Mouse (Mus musculus) layer of hippocampus, adult 8-10 months (tissue): ENCODE results near the gene Tnpo3. TPM values are rescaled to one million over a fixed set of nuclear protein-coding genes. Genes with fewer than 3 reads are reported as not detected.
A peak's percentile ranks its signal among the peaks of the same experiment; 100 is the strongest.

ENCODE experiments used
- DNase-seq, 2 experiments: peaks; one replicate each; pipeline ENCODE4 v3.0.0; 2022; ENCODE audit warnings: low spot score in 2 of 2
- total RNA-seq, 4 experiments: library from RNA; stranded (reverse); gene quantifications; 2 replicates each; pipeline ENCODE4 v1.2.4; 2022

Gene Tnpo3
- 10 to 100 TPM; 67.0 to 78.6 (median 73.2) TPM for total RNA-seq

DNA sequence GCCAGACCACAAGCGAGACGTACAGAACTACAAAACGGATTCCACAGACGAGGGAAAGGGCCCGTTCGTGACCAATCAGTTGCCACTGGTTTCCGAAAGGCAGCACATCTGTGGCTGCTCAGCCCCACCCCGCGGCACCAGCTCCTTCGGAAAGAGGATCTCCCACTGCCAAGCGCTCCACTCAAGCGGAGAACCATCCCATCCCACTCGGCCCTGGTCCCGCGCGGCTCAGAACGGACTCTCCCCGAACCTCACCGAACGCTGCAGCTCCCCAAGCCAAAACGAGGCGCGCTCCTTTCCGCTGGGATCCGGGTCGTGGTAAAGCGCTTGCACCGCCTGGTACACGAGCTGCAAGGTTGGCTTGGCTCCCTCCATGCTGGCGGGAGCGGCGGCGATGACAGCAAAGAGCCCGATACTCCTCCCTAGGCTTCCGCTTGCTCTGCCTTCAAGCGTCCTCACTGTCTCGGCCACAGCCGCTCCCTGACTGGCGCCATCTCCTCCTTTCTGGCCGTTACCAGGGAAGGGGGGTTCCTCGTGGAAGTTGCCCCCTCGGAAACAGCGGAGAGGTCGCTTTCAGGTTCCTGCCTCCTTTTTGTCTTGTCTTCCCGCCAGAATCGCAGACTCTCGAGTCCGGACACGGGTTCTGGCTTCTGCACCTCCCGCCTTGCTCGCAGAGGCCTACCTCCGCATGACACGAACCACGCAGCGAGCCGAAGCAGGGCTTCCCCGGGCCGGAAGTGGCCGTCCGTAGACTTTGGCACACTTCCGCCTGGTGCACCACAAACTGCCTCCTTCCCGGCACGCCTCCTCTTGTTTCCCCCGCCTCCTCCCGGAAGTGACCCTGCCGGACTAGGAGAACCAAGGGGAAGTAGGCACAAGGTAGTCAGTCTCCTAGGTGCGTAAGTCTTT is at the start of gene Tnpo3:
TSS of gene Tnpo3 (minus strand) at position 777 of the 909 bp plus-strand sequence.
- peak; percentile 90 to 91 for DNase-seq

- DNase-seq = no peak
Observed at GRCm38 (mm10) chr6:29658626-29659475, 49.2 kb upstream of the Tnpo3 start.

- DNase-seq = no peak
Observed at GRCm38 (mm10) chr6:29653271-29653670, 43.6 kb upstream of the Tnpo3 start.

DNA sequence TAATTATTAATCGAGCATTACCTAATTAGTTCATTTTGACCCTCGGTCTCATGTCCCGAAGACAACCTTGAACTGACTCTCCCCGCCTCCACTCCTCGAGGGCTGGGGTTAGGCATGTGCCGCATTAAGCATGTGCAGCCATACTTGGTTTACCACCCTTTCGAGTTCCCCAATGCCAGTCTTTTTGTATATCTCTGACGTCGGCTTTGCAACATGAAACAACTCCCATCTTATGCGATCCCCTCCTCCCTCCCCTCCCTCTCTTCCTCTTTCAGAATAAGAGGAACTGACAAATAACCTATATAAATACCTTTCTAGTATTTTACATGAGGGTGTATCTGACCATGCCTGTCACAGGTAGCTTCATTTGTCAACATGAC is 40.5 kb upstream of the Tnpo3 start:
- no peak for DNase-seq

- peak; percentile 81 to 95 for DNase-seq
Observed at GRCm38 (mm10) chr6:29649494-29650169, 39.9 kb upstream of the Tnpo3 start.

- no peak for DNase-seq
Observed at GRCm38 (mm10) chr6:29641816-29642215, 32.1 kb upstream of the Tnpo3 start.

- no peak for DNase-seq
Observed at GRCm38 (mm10) chr6:29639580-29640419, 30.1 kb upstream of the Tnpo3 start.

GRCm38 (mm10) chr6:29638844-29639460 is 29.3 kb upstream of the Tnpo3 start:
- DNase-seq = no peak

- DNase-seq = no peak
Observed at GRCm38 (mm10) chr6:29637397-29638373, 28.0 kb upstream of the Tnpo3 start.

- DNase-seq = no peak
Observed at GRCm38 (mm10) chr6:29636322-29637092, 26.8 kb upstream of the Tnpo3 start.

DNA sequence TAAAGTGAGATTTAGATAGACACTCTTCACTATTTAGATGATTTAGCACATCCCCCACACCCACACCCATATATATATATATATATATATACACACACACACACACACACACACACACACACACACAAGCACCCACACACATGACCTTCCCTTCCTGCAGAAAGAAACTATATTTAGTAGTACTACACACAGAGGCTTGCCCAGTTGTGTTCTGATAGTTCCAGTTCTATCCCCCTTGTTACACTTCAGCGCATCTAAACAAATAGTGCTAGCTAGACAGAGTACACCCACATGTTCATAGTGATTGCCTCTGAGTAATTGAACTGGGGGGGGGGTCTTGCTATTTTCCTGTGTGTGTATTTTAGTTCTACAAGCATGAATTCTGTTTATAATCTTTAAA is 24.9 kb upstream of the Tnpo3 start:
- no peak for DNase-seq

- no peak for DNase-seq
Observed at GRCm38 (mm10) chr6:29632552-29633292, 23.0 kb upstream of the Tnpo3 start.

GRCm38 (mm10) chr6:29631751-29632551 is 22.3 kb upstream of the Tnpo3 start:
- no peak for DNase-seq

DNA sequence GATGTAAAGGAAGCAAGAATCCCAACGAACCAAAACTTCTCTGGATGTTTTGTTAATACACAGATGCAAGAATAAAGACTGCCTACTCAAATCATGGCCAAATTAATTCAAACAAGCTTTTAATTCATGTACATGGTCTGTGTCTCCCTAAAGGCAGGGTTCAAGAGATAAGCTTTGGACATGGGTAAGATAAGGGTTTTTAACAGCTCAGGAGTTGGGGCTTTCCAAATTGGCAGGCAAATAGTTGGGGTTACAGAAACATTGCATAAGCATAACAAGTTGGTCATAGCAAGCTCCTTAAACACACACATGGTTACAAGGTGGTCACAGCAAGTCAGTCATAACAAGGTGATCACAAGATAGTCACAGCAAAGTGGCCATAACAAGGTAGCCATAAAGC is 20.5 kb upstream of the Tnpo3 start:
- DNase-seq = no peak

GRCm38 (mm10) chr6:29627756-29628155 is 18.1 kb upstream of the Tnpo3 start:
- no peak for DNase-seq

DNA sequence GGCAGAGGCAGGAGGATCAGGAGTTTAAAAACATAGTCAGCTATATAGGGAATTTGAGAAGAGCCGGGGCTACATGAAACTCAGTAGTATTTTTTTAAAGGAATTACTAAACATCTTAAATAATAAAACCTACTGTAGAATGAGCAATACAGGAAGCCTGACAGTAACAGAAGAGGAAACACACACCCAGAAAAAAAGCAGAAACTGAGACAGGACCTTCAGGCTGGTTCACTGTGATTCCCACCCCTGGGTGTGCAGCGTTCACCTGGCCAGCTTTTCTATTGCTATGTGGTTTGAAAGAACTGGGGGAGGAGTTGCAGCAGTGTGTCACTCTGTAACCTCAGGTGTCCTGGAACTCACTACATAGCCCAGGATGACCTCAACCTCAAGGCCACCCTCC is 14.2 kb upstream of the Tnpo3 start:
- no peak for DNase-seq

DNA sequence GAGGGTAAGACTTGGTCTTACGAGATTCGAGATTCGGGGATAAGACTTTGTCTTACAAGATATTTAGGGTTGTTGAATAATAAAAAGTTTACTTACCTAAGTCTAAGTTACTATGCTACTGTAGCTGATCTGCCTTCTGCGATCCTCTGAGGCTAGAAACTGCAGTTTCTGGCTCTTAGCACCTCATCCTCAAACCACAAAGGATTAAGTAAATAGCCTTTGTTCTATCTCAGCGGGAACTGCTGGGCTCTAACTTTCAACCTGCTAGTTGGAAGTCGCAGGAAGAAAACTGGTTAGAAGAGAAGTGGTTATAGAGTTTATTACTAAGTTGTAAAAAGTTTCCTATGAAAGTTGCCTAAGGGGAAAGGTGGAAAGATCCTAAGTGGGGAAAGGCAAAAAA is 12.6 kb upstream of the Tnpo3 start:
- DNase-seq = no peak
